Mouse (Mus musculus): ENCODE results near the gene Faap24.

Faap24 gene

DNA sequence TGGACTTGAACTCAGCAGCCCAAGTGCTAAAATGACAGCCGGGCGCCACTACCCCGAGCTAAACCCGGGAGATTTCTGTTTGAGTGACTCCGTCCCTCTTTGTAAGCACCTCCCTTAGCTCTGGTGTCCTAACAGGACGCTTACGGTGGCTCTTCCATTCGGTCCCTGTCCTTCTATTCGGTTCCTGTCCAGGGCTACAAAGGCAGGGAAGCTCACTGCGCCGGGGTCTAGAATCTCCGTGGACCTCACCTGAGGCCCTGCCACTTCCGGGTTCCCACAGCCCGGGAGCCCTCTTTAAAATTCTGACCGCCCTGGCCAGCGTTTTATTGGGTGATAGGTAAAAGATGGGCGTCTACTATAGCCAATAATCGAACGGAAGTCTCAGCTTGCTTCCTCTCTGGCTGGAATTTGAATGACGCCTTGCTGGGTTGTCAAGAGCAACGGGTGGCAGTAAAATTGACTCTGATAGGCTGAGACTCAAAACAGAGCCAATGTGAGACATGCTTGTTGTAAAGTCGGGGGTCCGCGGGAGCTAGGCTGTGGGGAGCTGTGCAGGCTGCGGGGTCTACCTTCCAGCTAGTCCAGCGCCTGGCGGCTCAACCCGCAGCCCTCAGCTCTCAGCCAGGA is at the start of gene Faap24, which contains the start of gene Cep89:
TSS of gene Faap24 (minus strand) at position 295 of the 627 bp plus-strand sequence.
TSS of gene Cep89 (plus strand) at position 494 of the 627 bp plus-strand sequence.
- in situ Hi-C loops (cut with MboI, MseI) = no loop called here

- in situ Hi-C loops (cut with MboI, MseI) = no loop called here
Observed at GRCm38 (mm10) chr7:35435266-35435665, 38.6 kb upstream of the Faap24 start.

- in situ Hi-C loops (cut with MboI, MseI) = no loop called here
Observed at GRCm38 (mm10) chr7:35428146-35428545, 31.5 kb upstream of the Faap24 start.

DNA sequence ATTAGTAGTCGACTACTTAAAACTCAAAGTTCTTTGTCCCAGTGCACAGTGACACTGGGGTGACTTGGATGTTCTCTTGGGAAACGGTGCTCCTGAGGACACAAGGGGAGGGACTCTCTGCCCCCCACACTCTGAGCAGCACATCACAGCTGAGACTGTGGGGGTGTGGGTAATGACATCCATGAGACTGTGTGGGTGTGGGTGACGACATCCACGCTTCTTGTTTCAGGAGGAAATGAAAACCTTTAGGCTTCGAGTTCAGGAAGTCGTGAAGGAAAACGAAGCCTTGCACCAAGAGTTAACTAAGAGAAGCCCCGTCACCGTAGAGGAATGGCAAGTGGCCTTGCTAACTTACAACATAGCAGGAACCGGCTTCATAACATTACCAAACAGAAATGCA is 26.4 kb upstream of the Faap24 start:
- in situ Hi-C loops (cut with MboI, MseI) = no loop called here

GRCm38 (mm10) chr7:35416654-35416948 is 20.0 kb upstream of the Faap24 start:
- in situ Hi-C loops (cut with MboI, MseI) = no loop called here

- in situ Hi-C loops (cut with MboI, MseI) = no loop called here
Observed at GRCm38 (mm10) chr7:35415801-35416653, 19.4 kb upstream of the Faap24 start.

DNA sequence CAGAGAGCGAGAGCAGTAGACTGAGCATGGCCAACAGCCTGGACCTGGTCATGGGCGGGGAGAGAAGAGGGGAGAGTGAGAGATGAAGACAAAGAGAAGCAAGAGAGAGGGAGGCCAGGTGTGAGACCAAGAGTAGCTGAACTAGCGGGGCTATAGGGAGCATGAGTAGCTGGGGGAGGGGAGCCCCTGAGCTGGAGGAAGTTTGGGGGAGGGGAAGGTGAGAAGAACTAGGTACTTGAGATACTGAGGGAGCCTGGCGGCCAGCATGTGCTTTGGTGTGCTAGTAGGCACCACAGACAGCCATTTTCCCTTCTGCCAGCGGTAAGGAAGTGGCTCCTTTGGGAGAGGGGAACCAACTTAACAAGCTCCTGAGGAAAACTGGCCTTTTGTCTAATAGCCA is 18.6 kb upstream of the Faap24 start:
- in situ Hi-C loops (cut with MboI, MseI) = no loop called here

DNA sequence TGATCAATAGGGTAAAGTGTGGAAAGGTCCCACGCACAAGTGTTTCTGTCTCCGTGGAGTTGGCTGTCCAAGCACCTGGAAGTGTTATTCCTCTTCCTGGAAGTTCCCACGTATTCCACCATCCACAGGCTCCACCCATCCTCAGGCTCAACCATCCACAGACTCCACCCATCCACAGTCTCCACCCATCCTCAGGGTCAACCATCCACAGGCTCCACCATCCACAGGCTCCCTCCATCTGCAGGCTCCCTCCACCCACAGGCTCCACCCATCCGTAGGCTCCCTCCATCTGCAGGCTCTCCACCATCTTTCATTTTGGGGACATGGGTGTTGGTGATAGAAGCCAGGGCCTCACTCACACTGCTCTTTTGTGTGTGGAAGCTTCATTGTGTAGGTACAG is 4.5 kb upstream of the Faap24 start:
- in situ Hi-C loops (cut with MboI, MseI) = no loop called here

DNA sequence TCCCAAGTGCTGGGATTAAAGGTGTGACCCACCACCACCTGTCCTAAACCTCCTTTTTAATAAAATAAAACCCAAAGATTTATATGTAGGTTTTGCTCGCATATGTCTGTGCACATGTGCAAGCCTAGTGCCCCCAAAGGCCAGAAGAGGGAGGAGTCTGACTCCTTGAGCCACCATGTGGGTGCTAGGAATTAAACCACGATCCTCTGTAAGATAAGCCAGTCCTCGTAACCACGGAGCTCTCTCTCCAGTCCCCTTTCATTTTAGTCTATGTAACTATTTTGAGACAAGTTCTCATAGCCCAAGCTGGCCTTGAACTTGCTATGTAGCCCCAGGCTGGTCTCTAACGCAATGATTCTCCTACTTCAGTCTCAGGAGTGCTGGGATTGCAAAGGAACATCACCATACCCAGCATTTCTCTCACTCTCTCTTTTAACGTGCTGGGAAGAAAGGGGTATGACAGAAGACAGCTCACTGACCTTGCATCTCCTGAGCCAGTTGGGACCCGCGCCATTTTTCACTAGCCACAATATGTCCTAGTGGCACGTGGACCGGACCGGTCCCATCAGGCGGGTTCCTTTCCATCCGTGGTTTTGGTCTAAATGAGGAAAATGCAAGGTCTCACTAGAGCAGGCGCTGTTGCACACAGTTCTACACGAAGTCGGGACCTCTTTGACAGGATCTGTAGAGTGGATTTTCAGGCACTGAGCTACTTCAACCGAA is 741 bp downstream of the Faap24 start:
- in situ Hi-C loops (cut with MboI, MseI) = no loop called here

DNA sequence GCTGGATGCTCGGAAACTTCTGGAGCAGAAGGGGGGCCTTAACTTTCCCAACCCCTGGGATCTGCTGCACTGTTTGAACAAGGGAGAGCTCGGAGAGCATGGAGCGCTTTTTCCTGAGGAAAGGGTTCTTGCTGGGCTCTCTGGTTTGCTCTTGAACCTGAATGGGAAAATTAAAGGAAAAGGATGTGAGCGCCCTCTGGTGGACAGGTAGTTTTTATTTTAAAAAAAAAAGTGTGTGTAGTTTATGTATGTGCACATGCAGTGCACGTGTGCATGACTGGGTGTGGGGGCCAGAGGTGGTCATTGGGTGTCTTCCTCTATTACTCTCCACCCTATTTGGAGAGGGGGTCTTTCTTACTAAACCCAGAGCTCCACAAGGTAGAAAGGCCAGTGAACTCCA is 3.7 kb downstream of the Faap24 start:
- in situ Hi-C loops (cut with MboI, MseI) = loop anchor here in 1 of 2 experiments (5.0 kb wide), 2 partner anchors 76 to 161 kb away; partner anchors contain the start of gene Gpatch1

DNA sequence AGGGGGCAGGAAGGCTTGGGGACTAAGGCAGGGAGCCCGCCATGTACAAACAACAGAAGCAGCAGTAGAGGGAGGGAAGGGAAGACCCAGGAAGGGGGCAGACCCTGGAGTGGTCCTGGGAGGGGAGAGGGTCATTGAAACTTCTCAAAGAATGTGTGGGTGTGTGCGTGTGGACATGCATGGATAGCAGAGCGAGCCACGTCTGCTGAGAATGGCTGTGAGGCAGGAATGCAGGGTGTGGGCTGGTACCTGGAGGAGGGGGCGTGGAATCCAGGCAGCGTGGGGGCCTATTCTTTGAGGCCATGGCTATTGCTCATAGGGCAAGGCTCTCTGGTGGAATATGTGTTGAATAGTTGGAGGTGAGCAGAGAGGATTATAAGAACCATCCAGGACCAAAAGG is 7.9 kb downstream of the Faap24 start:
- in situ Hi-C loops (cut with MboI, MseI) = no loop called here

GRCm38 (mm10) chr7:35386525-35386952 is 10.1 kb downstream of the Faap24 start:
- in situ Hi-C loops (cut with MboI, MseI) = no loop called here

DNA sequence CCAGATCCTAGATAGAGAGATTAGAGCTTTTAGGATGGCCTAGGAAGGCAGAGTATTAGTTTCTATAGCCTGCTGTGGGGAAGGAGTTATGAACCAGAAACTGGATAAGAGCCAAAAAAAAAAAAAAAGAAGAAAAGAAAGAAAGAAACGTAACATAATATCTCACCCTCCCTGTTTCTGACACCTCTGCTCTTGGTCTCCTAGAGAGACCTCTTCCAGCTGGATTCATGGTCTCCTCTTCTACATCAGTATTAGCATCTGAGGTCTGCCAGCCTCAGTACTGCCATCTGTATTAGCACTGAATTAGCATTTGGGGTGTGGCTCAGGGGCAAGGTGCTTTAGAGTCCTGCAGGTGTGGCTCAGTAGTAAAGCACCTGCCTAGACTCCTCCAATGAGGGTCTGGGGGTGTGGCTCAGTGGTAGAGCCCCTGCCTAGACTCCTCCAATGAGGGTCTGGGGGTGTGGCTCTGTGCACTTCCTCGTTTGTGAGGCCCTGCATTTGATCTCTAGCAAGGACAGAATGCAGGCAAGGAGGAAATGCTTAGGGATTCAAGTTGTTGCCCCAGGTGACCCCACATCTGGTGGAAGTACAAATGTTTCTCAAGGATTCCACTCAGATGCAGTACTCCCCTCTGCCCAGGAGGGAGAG is 13.8 kb downstream of the Faap24 start:
- in situ Hi-C loops (cut with MboI, MseI) = no loop called here

DNA sequence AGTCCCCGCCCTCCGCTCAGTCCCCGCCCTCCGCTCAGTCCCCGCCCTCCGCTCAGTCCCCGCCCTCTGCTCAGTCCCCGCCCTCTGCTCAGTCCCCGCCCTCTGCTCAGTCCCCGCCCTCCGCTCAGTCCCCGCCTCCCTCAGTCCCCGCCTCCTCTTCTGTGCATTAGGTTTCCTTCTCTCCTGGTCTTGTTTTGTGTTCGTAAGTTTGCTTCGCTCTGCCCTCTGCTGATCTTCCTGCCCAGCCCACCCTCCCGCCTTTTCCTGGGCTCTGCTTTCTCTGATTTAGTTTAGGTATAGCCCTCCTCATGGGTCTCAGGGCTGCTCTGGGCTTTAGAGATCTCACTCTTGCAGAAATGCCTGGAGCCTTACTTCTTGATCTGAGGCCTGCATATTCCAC is 14.8 kb downstream of the Faap24 start:
- in situ Hi-C loops (cut with MboI, MseI) = no loop called here

- in situ Hi-C loops (cut with MboI, MseI) = no loop called here
Observed at GRCm38 (mm10) chr7:35380351-35380750, 16.3 kb downstream of the Faap24 start.

- in situ Hi-C loops (cut with MboI, MseI) = no loop called here
Observed at GRCm38 (mm10) chr7:35379492-35380119, 17.0 kb downstream of the Faap24 start.

DNA sequence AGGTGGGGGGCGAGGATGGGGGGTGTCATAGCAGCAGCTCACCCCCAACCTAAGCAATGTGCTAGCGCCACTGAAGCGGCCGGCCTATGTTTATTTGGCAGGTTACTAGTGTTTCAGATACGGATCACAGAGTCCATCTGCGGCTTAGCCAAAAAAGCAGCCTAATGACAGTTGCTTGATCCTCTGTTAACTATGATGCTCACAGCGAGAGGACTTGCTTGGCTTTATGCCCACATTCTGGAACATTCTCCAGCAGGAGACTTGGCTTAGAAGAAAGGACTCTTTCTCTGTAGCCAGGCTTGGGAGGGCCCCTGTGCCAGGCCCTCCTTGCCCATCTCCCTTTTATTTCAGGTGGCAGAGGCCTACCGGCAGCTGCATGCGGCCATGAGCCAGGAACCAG is 20.0 kb downstream of the Faap24 start:
- in situ Hi-C loops (cut with MboI, MseI) = no loop called here

DNA sequence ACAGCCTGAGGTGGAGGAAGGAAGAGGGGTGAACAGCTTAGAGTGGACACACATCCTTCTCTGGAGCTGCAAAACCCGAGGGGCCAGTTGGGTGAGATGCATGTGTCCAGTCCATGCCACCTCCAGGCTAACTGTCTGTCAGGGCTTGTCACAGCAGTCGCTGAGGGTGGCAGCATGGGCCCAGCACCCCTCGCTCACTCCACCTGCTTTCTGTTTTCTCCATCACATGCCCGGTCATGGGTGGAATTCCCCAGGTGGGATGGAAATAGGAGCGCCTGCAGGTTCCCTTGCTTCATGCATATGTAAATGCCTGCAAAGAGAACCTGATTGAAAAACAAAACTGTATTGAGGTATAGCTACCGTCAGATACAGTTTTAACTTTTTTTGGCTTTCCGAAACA is 22.4 kb downstream of the Faap24 start:
- in situ Hi-C loops (cut with MboI, MseI) = no loop called here

DNA sequence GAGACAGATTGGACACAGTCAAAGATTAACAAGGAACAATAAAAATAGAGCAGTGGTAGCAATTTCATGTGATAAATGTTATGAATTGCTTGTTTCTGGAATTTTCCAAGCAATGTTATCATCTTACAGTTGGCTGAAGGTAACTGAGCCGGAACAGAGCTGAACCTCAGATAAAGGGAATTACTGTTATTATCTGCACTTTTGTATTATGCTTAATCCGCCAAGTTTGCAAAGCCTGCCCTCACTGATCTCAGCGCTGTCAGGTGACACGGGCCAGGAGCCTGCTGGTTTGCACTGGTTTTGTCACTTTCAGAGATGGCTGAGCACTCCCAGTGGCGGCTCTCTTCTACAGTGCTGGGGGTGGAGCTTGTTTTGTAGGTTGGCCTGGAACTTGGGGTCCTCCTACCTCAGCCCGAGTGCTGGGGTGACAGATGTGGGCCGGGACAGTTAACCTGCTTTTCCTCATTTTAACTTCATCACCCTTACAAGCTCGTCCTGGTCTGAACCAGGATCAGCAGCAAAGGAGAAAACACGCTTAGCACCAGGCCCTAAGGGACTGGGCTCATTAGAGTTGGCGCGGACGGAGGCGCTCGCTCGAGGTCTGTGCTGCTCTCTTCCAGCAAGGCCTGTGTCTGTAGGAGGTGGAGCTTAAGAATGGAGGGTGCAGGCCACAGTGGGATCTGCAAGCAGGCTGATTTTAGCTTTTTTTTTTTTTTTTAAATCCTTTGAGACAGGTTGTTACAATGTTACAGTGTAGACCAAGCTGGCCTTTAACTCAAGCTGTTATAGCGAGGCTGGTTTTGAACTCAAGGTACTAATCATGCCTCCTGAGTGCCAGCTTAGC is 23.3 kb downstream of the Faap24 start:
- in situ Hi-C loops (cut with MboI, MseI) = no loop called here

DNA sequence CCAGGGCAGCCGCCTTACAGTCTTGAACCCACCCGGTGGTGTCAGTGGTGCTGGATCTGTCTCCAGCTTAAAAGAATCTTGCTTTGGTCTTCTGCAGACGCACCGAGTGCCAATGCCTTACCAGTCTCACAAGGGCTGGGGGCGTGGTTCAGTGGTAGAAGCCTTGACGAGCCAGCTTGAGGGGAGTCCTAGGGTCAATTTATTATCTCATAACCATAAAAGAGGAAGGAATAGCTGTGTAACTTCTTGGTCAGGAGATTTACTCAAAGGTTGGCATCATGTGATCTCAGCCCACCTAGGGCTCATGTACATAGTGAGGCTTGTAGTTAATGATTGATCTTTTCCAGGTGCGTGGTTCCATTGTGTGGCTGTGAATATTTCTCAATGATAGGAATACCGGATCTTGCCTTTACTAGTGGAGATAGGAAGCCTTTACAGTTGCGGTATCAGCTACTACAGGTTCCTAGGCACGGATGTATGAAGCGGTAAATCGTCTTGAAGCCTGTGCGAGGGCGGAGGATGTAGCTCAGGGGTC is 24.1 kb downstream of the Faap24 start:
- in situ Hi-C loops (cut with MboI, MseI) = no loop called here

Data from T-helper 17 cell (primary cell).